Comparison of ENCODE assay signal across 27 mouse cellular contexts in the genomic region with DNA sequence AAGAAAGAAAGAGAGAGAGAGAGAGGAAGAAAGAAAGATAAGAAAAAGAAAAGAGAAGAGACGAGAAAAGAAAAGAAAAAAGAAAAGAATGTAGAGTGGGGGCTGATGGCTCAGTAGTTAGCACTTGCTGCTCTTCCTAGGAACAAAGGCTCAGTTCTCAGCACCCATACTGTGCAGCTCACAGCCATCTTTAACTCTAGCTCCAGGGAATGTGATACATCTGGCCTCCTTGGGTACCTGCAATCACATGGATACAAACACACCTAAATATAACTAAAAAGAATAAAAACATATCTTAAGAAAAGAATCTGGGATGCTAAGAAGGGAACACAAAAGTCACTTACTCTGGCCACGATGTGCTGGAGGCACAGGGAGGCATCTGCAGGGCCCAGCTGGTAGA. TPM values are rescaled to one million over a fixed set of nuclear protein-coding genes. Genes with fewer than 3 reads are reported as not detected.
"Had no signal": no experiment of that assay in that cellular context is flagged by ENCODE, and none has a peak within 500 bp of the region (broad histone marks: within the 10 kb centered on the region; RNA-seq: fewer than 3 reads in every experiment).

No protein-coding gene starts in this region.

- H3K36me3 ChIP-seq: heart, embryonic 12.5 days; hindbrain, embryonic 10.5 days; hindbrain, embryonic 12.5 days; intestine, embryonic 15.5 days; limb, embryonic 10.5 days; limb, embryonic 12.5 days; liver, embryonic 13.5 days; liver, embryonic 15.5 days had no signal

- DNase-seq: gastrocnemius, adult 2 months; gastrocnemius, postnatal 10 days; gastrocnemius, postnatal 25 days; heart, adult 2 months; liver, embryonic 13.5 days had no signal

- ATAC-seq: hindbrain, embryonic 16.5 days; inflammation-experienced regulatory T-cells, adult 6 months; intestine, embryonic 15.5 days; intestine, postnatal 0 days had no signal

- H3K27me3 ChIP-seq: heart, embryonic 12.5 days; hindbrain, embryonic 12.5 days; intestine, embryonic 15.5 days; limb, embryonic 12.5 days; liver, embryonic 13.5 days; liver, embryonic 15.5 days had no signal

- H3K4me2 ChIP-seq: heart, embryonic 12.5 days; hindbrain, embryonic 12.5 days; hindbrain, embryonic 14.5 days; intestine, embryonic 15.5 days; limb, embryonic 12.5 days; liver, embryonic 11.5 days; liver, embryonic 13.5 days; liver, embryonic 15.5 days had no signal

- H3K4me1 ChIP-seq: heart, embryonic 12.5 days; hindbrain, embryonic 10.5 days; hindbrain, embryonic 12.5 days; intestine, embryonic 15.5 days; limb, embryonic 10.5 days; limb, embryonic 12.5 days; liver, embryonic 13.5 days; liver, embryonic 15.5 days had no signal

- H3K27ac ChIP-seq: gastrocnemius, adult 2 months; heart, adult 2 months; hindbrain, embryonic 10.5 days; hindbrain, embryonic 12.5 days; hindbrain, embryonic 14.5 days; intestine, embryonic 15.5 days; layer of hippocampus, adult 2 months; left cerebral cortex, adult 2 months; limb, embryonic 10.5 days; limb, embryonic 12.5 days; liver, embryonic 13.5 days; liver, embryonic 15.5 days had no signal

- H3K4me3 ChIP-seq: gastrocnemius, adult 2 months; heart, adult 2 months; heart, embryonic 12.5 days; hindbrain, embryonic 10.5 days; hindbrain, embryonic 12.5 days; intestine, embryonic 15.5 days; layer of hippocampus, adult 2 months; left cerebral cortex, adult 2 months; limb, embryonic 10.5 days; limb, embryonic 12.5 days; liver, embryonic 13.5 days; liver, embryonic 15.5 days had no signal

- H3K9ac ChIP-seq: heart, embryonic 12.5 days; hindbrain, embryonic 12.5 days; hindbrain, embryonic 14.5 days; intestine, embryonic 15.5 days; limb, embryonic 12.5 days; liver, embryonic 13.5 days; liver, embryonic 15.5 days had no signal

- H3K9me3 ChIP-seq: heart, embryonic 12.5 days; hindbrain, embryonic 10.5 days; hindbrain, embryonic 12.5 days; intestine, embryonic 15.5 days; limb, embryonic 10.5 days; limb, embryonic 12.5 days; liver, embryonic 13.5 days; liver, embryonic 15.5 days had no signal

RNA-seq across cellular contexts. Expression of a gene that starts 10.9 kb away (rescaled TPM):
- total RNA-seq: granulocyte monocyte progenitor cell, adult 5-6 weeks; heart, postnatal 4 days; layer of hippocampus, postnatal 25 days had no signal
- polyA plus RNA-seq: heart, adult 2 months; heart, embryonic 12.5 days; heart, embryonic 14.5 days; heart, embryonic 16.5 days; hindbrain, embryonic 10.5 days; hindbrain, embryonic 12.5 days; hindbrain, embryonic 14.5 days; hindbrain, embryonic 16.5 days; inflammation-experienced regulatory T-cells, adult 6 months; liver, embryonic 13.5 days had no signal

RNA-seq across cellular contexts. Expression of a gene that starts 21.6 kb away (rescaled TPM):
- total RNA-seq: gastrocnemius, adult 2 months; gastrocnemius, postnatal 10 days; gastrocnemius, postnatal 25 days; granulocyte monocyte progenitor cell, adult 5-6 weeks; heart, adult 2 months; heart, postnatal 10 days; heart, postnatal 25 days; heart, postnatal 4 days; layer of hippocampus, adult 2 months; layer of hippocampus, postnatal 25 days; left cerebral cortex, adult 2 months; left cerebral cortex, postnatal 36 days had no signal
- polyA plus RNA-seq: heart, embryonic 14.5 days; hindbrain, embryonic 10.5 days; inflammation-experienced regulatory T-cells, adult 6 months had no signal
